Mouse (Mus musculus): Measurements from ENCODE around the gene Trak2. TPM values are rescaled to one million over a fixed set of nuclear protein-coding genes. Genes with fewer than 3 reads are reported as not detected.
"Not testable (repeated sequence)": the region's sequence is repeated elsewhere in the genome, so short reads cannot be mapped to it uniquely, and the experiment has no call there.

The Trak2 gene
- total RNA-seq, 2 experiments from 2014 or later = 54.5 to 74.5 TPM

- no peak for DNase-seq
Observed at GRCm38 (mm10) chr1:58889826-58890546, 83.2 kb downstream of the Trak2 start.

GRCm38 (mm10) chr1:58885646-58886045 is 87.6 kb downstream of the Trak2 start:
- DNase-seq = no peak

GRCm38 (mm10) chr1:58883279-58883678 is 90.0 kb downstream of the Trak2 start:
- not testable (repeated sequence) for DNase-seq

GRCm38 (mm10) chr1:58879291-58879690 is 93.9 kb downstream of the Trak2 start:
- not testable (repeated sequence) for DNase-seq

GRCm38 (mm10) chr1:58876500-58876899 is 96.7 kb downstream of the Trak2 start:
- DNase-seq = not testable (repeated sequence)

- DNase-seq = not testable (repeated sequence)
Observed at GRCm38 (mm10) chr1:58860586-58860985, 112.6 kb downstream of the Trak2 start.

- peak; percentile 69 to 74 for DNase-seq
Observed at GRCm38 (mm10) chr1:58859738-58860365, 113.4 kb downstream of the Trak2 start.

- peak in 1 of 2 experiments; percentile 9 for DNase-seq
Observed at GRCm38 (mm10) chr1:58859131-58859530, 114.1 kb downstream of the Trak2 start.

GRCm38 (mm10) chr1:58856811-58857210 is 116.4 kb downstream of the Trak2 start:
- peak; percentile 37 to 44 for DNase-seq

Other genes with a start within 250 kb of the Trak2 start
- gene Casp8, start 178.1 kb downstream of the Trak2 start, total RNA-seq (2021) = 10 to 100 TPM; 20.3 to 22.3 TPM
- 10 to 100 TPM; 30.6 to 32.3 TPM for gene Stradb, start 92 bp upstream of the Trak2 start, total RNA-seq (2021)
- not detected for gene C2cd6, start 121.5 kb upstream of the Trak2 start, total RNA-seq (2021)
- 10 to 100 TPM; 19.2 to 19.4 TPM for gene Tmem237, start 147.0 kb upstream of the Trak2 start, total RNA-seq (2021)
- gene Mpp4, start 190.0 kb upstream of the Trak2 start, total RNA-seq (2021) = under 1 TPM; 0.16 to 0.23 TPM